Mouse (Mus musculus) embryo, embryonic 9.5 days (tissue): ENCODE measurements around the gene Pitpna.

ENCODE experiments used
- DNase-seq: peaks from one replicate; pipeline ENCODE4 v3.0.0-alpha.2; 2017; ENCODE audit errors: extremely low spot score

Pitpna gene

DNA sequence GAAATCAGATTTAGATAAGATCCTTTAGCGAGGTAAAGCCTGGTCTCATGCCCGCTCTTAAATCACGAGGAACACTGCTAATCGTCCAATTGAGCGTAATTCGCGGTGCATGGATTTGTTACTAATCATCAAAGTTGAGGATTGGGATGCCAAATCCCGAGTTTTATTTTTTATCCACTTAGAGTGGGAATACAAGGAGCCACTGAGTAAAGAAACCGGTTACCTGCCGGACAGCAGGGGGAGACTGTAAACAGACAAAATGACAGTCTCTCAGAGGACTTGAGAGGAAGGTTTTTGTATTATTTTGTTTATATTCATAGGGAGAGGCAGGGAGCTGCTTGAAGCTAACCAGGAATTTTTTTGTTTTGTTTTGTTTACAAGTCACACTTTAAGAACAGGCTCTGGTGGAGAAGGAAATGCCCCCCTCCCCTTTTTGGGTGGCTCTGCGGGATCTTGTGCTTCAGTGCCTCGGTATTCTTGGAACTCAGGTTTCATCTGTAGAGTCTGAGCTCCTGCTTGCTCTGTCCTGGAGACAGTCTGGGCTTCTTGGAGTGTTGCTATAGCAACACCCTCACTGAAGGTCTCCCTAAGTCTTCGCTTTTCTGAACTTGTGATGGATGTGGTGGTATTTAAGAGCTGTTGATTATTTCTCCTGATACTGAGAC, 43.8 kb downstream of the Pitpna start:
- DNase-seq: peak; percentile 17

- DNase-seq: no peak
Measured at GRCm38 (mm10) chr11:75632921-75633320, 45.0 kb downstream of the Pitpna start.

DNA sequence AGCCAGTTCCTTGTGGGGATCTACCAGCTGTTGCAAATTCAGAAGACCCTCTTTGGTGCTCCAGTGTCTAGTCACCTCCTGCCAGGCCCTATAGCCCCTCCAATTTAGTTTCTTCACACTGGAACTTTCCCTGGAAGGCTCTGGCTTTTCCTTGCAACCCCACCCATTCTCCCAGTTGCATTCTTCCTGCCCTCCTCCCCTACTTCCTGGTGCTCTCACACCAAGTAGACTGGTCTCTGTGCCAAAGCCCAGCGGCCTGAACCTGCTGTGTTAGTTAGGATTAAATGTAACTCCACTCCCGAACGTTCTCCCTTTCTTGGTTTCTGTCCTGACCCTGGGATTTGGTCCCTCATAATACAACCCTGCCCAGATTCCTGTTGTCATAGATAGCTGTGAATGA, 46.9 kb downstream of the Pitpna start:
- no peak for DNase-seq

DNA sequence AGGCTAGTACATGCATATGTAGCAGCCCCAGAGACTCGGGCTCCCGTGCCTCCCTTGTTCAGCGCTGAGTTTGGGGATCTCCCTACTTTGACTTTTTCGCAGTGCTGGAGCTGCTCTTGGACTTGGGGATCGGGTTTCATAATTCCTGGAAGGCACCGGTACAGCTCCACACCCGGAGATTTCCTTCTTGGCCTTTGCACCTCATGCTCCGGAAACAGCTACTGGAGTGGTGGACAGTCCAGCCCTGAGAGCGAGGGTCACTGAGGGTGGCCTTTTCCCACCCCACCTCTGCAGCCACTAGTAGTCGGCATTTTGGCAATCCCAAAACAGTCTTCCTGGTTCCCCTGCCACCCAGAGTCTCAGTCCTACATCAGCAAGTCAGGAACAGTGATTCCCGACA, 47.4 kb downstream of the Pitpna start:
- DNase-seq: no peak

- DNase-seq: no peak
Measured at GRCm38 (mm10) chr11:75643323-75643722, 55.4 kb downstream of the Pitpna start.

- DNase-seq: no peak
Measured at GRCm38 (mm10) chr11:75644684-75645083, 56.8 kb downstream of the Pitpna start.

GRCm38 (mm10) chr11:75647681-75648211, 59.8 kb downstream of the Pitpna start:
- DNase-seq: no peak

DNA sequence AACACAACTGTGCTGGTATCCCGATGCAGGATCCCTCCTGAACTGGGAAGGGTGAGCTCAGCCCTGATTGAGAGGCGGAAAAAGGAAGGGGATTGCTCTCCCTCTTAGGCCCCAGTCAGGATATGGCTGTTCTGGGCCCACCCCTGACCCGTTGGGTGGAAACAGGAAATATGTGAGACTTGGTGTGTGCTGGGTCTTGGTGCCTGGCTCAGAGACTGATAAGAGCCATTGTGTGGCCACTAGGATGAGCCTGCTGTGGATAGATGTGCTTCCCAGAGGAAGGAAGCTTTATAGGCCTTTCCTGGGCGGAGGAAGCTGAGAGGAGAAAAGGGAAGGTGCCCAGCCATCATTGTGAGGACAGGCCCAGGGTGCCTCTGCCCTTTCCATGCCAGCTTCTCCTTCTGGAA, 61.3 kb downstream of the Pitpna start:
- DNase-seq: peak; percentile 10

- peak; percentile 47 for DNase-seq
Measured at GRCm38 (mm10) chr11:75650311-75650710, 62.4 kb downstream of the Pitpna start, which contains the start of gene Myo1c. Gene Myo1c, plus strand, starts transcription at chr11:75650504.

- no peak for DNase-seq
Measured at GRCm38 (mm10) chr11:75650958-75651425, 63.1 kb downstream of the Pitpna start.

- peak; percentile 72 for DNase-seq
Measured at GRCm38 (mm10) chr11:75651426-75652221, 63.7 kb downstream of the Pitpna start.

- DNase-seq: no peak
Measured at GRCm38 (mm10) chr11:75652222-75652941, 64.5 kb downstream of the Pitpna start.

GRCm38 (mm10) chr11:75652942-75653684, 65.2 kb downstream of the Pitpna start:
- peak; percentile 27 for DNase-seq

GRCm38 (mm10) chr11:75653781-75654470, 66.0 kb downstream of the Pitpna start:
- DNase-seq: peak; percentile 92

DNA sequence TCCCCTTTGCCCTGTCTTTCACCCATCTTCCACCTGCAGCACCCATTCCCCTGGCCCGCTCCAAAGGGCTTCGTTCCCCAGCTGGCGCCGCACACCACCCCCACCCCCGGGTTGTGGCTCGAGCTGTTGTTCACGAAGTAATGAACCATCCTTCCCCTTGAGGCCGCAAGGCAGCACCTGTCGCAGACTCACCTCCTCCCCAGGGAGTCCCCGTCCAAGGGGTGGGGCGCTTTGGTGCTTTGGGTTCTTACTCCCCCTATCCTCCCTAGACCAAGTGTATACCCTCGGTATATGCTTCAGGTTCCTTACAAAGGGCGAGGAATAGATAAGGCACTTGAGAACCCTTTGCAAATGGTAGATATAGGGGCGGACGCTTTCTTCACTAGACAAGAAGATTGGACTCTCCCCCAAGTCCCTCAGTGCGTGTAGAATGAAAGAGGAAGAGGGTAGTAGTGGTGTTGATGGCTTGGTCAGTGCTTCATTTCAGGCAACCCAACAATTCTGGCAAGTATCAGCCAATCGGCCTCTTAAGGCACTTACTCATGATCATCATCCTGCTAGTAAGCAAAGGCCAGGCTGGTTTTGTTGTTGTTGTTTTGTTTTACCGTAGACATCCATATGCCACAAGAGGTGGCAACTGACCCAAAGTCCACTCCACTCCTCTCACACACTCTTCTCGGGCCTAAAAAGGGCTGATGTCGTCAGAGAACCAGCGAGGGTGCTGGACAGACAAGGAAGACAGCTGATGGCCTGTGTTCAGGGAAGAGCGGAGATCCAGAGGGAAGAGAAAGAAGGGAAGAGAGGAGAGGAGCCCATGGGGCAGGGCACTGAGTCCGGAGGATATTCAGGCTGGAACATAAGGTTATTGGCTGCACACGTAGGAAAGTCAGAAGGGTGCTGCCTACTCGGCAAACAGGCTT, 66.8 kb downstream of the Pitpna start:
- DNase-seq: peak; percentile 14

- DNase-seq: peak; percentile 78
Measured at GRCm38 (mm10) chr11:75655621-75656545, 68.0 kb downstream of the Pitpna start.

- DNase-seq: no peak
Measured at GRCm38 (mm10) chr11:75656621-75657590, 69.0 kb downstream of the Pitpna start.
